In the genomic region with DNA sequence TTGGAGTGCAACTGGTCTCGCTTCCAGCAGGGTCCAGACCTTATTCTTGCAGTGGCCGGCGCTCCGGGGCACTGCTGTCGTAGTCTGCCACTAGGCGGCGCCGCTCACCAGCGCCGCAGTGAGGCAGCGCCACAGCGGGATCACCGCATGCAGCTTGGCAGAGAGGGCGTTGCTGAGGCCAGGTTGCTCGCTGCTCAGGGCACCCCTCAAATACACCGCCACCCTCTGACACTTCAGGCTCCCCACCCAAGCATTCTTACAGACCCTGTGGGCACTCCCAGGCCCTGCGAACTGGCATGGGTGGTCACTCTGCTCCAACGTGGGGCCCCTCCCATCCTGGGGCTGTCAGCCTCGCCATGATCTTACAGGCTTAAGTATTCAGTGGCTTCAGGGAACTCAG, we compare ENCODE assay signal across 8 mouse cellular contexts. TPM values are rescaled to one million over a fixed set of nuclear protein-coding genes. Genes with fewer than 3 reads are reported as not detected.
DNase-seq lines count a peak whose midpoint lies in the region; ATAC-seq lines count a peak whose summit lies in the region.

No protein-coding gene starts in this region.

- H3K9me3 ChIP-seq in hindbrain, embryonic 16.5 days (ENCODE audit: control insufficient read depth, low read length) = no peaks in the 10 kb centered on the region

- peak; percentile 80 for DNase-seq in adrenal gland, adult 2 months
- peak; percentile 35 to 55 for DNase-seq in gastrocnemius, adult 8-10 months (ENCODE audit: low spot score in 2 of 2)
- DNase-seq in left cerebral cortex, postnatal 14 days (ENCODE audit: low spot score in 2 of 2) = peak; percentile 67 to 81
- peak; percentile 76 to 82 for DNase-seq in right cerebral cortex, adult 2 months (ENCODE audit: low spot score in 2 of 2)

- peak overlapping the region; percentile 52; the same call in 1 of the 2 replicates for H3K27ac ChIP-seq in hindbrain, embryonic 16.5 days (ENCODE audit: low read depth, low read length)

- peak overlapping the region; percentile 70 for H3K4me2 ChIP-seq in hindbrain, embryonic 16.5 days (ENCODE audit: low read length)

- H3K27me3 ChIP-seq in hindbrain, embryonic 16.5 days (replicated peaks; ENCODE audit: control insufficient read depth, insufficient read depth, low read length) = no peaks in the 10 kb centered on the region; the same call in 1 of the 2 replicates

- H3K4me3 ChIP-seq in hindbrain, embryonic 16.5 days (ENCODE audit: low read length) = peak overlapping the region; percentile 41

- H3K4me1 ChIP-seq in hindbrain, embryonic 16.5 days (ENCODE audit: control insufficient read depth, insufficient read depth, low read depth, low read length) = peaks cover 4% of the 10 kb centered on the region

- peak overlapping the region; percentile 68 for H3K9ac ChIP-seq in hindbrain, embryonic 16.5 days (ENCODE audit: low read depth, low read length)

- intact Hi-C loops in left cerebral cortex, postnatal 14 days (cut with DNase I) = loop anchor here (5.0 kb wide), 2 partner anchors 80 to 210 kb away; no protein-coding TSS in a partner anchor

- no peaks in the 10 kb centered on the region for H3K36me3 ChIP-seq in hindbrain, embryonic 16.5 days (ENCODE audit: control insufficient read depth, insufficient read depth, low read length)

- whole genome bisulfite sequencing in hindbrain, embryonic 16.5 days = 0% methylated on average over 18 of the region's 19 CpGs

- peak; percentile 97 for ATAC-seq in common myeloid progenitor, adult 5-6 weeks (replicated peaks; ENCODE audit: low read depth, poor library complexity, severe bottlenecking)
- peak; percentile 91 for ATAC-seq in hindbrain, embryonic 16.5 days
- peak; percentile 90 for ATAC-seq in megakaryocyte progenitor cell, adult 5-6 weeks (replicated peaks; ENCODE audit: poor library complexity)
- ATAC-seq in activated CD4-positive, CD25-positive, alpha-beta regulatory T cell, adult 4 months = no peak

RNA-seq across cellular contexts. Expression of a gene that starts 19.3 kb away (rescaled TPM):
- total RNA-seq in adrenal gland, adult 2 months (2021) = 1 to 10 TPM; 2.4 to 3.1 TPM
- 18.9 and 29.2 TPM in 2 replicates for polyA plus RNA-seq in adrenal gland, adult 2 months (2012; rRNA removed)
- total RNA-seq in common myeloid progenitor, adult 5-6 weeks (2017) = 0.82 and 2.1 TPM in 2 replicates
- total RNA-seq in gastrocnemius, adult 8-10 months (2022) = 1 to 10 TPM in 2 of 4 experiments, under 1 TPM in 2; 0.73 to 2.0 (median 1.4) TPM
- 137 and 140 TPM in 2 replicates for polyA plus RNA-seq in hindbrain, embryonic 16.5 days (2015; fragmentation: Nextera tagmentation; extraction: Ambion mirVana)
- 100 to 1,000 TPM; 657 to 676 TPM for total RNA-seq in left cerebral cortex, postnatal 14 days (2021)
- total RNA-seq in megakaryocyte progenitor cell, adult 5-6 weeks (2015) = 0.51 and 0.64 TPM in 2 replicates
- 0.04 and 0.10 TPM in 2 replicates for total RNA-seq in megakaryocyte progenitor cell, adult 5-6 weeks (2017)
- polyA plus RNA-seq in activated CD4-positive, CD25-positive, alpha-beta regulatory T cell, adult 4 months (2017; shearing (Covaris generic)) = 1 to 10 TPM in 1 of 2 experiments, under 1 TPM in 1; 0.09 to 4.9 TPM

Comparison
In these comparisons a context has a peak if more than half of its experiments do, and no peak if none do; other contexts are left out.
1. RNA of a gene that starts 19.3 kb away (total RNA-seq): 657 to 676 TPM in left cerebral cortex, postnatal 14 days; 2.4 to 3.1 TPM in adrenal gland, adult 2 months, 0.82 to 2.1 TPM in common myeloid progenitor, adult 5-6 weeks, 0.73 to 2.0 TPM in gastrocnemius, adult 8-10 months and 0.04 to 0.64 TPM in megakaryocyte progenitor cell, adult 5-6 weeks; every median in the first group is over 100 times any median in the second.
2. Peak in every context shown above with its lines, with median percentiles within 50 percentile points of each other: DNase-seq.